Mouse (Mus musculus): Measurements from ENCODE around the gene Sctr. TPM values are rescaled to one million over a fixed set of nuclear protein-coding genes. Genes with fewer than 3 reads are reported as not detected.
"Not testable (repeated sequence)": the region's sequence is repeated elsewhere in the genome, so short reads cannot be mapped to it uniquely, and the experiment has no call there.

Sctr gene
- total RNA-seq, 2 experiments from 2014 or later = 3.2 to 3.7 TPM

DNA sequence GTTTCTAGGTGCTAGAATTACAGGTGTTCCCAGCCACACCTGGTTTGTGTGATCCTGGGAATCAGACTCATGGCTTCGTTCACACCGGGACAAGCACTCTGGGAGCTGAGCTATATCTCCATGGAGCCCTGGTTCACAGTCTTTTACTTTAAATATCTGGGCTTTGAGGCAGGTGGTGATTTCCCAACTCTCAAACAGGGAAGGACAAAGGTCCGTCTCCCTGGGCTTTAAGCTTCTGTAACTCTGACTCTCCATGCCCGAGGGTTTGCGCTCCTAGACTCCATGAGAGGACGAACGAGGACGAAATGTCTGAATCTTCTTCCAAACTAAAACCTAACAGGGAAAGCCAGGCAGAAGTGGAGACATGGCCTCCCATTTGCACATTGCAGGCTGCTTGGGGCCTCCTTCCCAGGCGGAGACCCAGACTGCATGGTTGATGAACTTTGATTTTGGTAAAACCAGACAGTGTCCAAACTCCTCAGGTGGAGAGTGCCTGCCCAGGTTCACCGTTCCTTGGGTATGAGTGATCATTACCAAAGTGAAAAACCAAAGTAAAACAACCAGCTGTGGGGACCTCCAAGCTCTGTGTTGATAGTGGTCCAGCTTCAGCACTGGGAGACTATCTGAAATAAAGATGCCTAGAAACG lies 57.5 kb downstream of the Sctr start:
- intact Hi-C loops (cut with DNase I) = no loop called here
- no peak for DNase-seq

DNA sequence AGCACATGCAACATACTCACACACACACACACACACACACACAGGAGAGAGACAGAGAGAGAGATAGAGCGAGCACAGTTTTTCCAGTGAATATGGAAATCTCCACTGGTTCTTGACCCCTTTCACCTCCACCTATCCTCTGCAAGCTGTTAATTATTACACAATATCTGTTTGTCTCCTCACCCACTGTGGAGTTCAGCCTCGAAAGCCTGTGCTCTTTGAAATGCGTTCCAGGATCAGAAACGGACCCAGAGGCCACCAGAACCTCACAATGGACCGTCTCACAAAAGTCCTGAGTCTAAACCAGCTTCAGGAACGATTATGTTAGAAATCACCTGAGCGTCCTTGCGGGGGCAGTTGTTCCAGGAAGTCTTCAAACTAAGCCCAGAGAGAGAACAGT lies 59.5 kb downstream of the Sctr start:
- no peak for DNase-seq
- intact Hi-C loops (cut with DNase I) = no loop called here

DNA sequence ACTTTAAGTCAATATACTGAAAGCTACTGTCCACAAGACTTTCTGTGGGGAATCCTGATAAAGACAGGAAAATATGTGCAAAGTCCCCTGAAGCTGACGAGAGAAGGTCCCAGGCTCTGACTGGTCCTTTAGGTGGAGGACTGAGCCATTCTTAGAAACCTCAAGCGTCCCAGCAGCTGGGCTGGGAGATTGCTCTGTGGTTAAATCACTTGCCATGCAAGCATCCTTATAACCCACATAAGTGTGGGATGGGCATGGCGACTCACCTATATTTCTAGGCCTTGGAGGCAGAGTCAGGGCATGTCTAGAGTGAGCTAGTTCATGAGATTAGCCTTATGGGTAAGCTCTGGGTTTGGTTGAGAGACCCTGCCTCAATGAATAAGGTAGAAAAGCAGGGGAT lies 59.9 kb downstream of the Sctr start:
- DNase-seq = no peak
- intact Hi-C loops (cut with DNase I) = no loop called here

DNA sequence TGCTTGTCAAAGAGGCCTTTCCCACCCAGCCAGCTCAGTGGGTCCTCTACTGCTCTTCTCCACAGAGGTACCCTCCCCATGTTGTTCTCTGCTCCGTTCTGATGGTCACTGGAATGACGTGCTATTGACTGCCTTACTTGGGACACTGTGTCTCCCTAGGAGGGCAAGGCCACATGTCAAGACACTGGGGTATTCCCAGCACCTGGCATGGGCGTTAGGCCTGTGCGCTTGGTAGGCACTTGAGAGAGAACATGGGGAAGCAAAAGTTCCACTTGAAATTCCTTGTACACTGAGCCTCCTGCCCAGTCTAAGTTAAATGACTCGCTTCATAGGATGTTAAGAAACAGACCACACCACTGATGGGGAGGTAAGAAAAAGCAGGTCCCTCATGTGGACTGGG lies 62.4 kb downstream of the Sctr start:
- intact Hi-C loops (cut with DNase I) = no loop called here
- no peak for DNase-seq

DNA sequence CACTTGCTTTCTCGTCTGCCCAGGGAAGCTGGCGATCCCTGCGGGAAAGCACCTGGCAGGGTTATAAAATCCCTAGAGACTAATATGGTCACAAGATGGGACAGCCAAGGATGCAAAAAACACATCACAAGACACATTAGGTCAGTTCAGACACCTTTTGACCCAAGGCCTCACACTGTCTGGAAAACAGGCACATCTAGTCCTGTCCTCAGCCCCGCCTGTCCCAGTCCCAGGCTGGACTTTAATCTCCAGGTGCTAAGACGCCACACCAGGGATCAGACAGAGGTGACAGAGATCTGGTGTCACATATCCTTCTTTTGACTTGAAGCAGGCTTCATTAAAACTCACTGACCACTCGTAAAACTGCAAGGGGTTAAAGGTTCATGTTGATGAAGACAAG lies 63.5 kb downstream of the Sctr start:
- intact Hi-C loops (cut with DNase I) = no loop called here
- no peak for DNase-seq

DNA sequence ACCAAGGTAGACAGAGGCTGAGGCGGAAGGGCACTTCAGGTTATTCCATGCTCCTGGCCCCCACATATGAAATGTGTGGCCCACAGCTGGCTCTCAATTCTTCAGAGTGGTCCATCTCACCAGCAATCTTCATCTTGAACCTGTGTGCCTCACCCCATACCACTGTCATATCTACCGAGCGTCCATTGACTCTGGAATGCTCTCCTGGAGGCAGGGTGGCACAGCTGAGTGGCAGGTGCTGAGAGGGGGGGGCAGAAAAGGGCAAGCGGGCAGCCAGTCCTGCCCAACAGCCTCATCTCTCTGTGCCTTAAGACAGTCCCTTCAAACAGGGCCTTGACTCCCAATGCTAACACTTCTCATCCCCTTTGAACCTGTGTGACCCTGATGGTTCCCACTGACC lies 64.4 kb downstream of the Sctr start:
- intact Hi-C loops (cut with DNase I) = no loop called here
- DNase-seq = no peak

DNA sequence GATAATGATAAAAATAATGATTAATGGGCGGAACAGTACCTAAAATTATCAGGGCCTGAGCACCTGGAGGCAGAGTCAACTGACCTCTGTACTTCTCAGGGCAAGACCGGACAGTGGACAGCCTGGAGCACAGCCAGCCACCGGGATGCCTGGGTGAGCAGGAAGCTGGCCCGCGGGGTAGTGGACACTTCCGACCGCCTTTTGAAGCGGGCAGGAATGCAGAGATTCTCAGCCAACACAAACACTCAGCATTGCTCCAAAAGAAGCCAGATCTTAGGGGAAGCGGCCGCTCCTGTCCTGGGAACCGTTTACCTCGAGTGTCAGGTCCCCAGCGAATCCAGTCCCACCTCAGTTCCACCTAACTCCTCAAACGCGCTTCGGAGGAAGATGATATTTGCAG lies 66.2 kb downstream of the Sctr start:
- intact Hi-C loops (cut with DNase I) = no loop called here
- DNase-seq = peak; percentile 13 to 28

DNA sequence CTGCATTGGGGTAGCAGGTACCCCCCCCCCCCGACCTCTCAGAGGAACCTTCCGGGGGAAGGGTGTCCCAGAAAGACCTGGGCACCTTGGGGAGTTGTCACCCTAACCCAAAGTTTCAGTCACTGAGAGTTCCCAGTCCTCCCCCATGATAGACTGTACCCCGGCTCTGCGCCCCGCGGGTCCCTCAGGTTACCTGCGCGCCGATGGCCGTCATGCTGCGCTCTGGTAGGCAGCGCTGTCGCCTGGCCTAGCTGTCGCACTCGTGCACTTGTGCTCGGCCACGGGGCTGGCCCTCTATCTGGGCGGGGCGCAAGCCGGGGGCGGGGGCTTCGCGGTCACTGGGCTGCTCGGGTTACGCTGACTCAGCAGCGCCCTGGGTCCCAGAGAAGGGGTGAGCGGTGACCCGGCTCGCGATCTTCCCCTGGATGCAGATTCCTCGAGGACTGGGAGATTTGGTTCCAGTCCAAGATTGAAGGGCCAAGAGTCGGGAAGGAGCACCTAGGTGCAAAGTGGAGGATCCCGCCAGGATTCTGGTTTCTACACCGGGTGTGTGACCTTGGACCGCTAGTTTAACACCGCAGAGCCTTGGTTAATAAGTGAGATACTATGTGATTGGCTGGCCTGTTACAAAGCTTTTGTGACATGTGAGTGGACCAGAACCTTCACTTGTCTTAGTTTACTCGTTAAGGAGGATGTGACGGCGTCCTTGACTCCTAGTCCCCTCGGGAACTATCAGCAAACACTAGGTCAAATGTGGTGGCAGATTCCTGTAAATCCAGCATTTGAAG lies 67.0 kb downstream of the Sctr start, which contains the start of gene Tmem37:
TSS of gene Tmem37 (minus strand) at position 556 of the 788 bp plus-strand sequence.
- intact Hi-C loops (cut with DNase I) = no loop called here
- DNase-seq = peak; percentile 59 to 61

DNA sequence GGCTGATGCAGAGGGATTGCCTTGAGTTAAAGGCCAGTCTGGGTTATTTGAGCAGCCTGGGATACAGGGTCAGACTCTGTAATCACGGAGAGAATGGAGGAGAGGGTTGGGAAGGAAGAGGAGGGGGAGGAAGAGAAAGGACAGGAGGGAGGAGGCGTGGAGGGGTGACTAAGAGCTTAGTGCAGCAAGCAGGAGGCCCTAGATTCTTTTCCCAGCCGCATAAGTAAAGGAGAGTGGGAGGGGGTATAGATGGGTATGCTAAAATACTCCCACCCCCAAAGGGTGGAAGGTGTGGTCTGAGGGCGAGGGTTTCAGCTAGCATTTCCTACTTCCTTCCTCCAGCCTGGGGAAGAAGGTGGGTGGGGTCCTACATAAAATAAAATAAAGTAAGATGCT lies 67.6 kb downstream of the Sctr start:
- intact Hi-C loops (cut with DNase I) = no loop called here
- DNase-seq = no peak

DNA sequence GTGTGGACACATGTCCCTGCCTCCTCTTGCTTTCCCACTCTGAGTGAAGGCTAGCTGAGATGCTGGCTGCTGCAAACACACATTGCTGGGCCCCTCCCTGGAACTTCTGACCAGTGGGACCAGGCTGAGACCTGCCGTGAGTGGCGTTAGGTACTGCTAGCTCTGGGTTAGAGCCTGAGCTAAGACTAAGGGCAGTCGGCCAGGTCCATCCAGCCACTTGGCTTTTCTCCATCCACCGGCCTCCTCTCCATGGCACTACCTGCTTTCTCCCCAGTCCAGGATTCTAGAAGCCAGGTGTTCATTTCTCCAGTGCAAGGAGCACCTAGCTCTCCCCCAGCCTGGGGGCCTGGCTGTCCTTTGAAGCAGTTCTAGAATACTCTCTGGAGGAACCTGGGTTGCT lies 68.2 kb downstream of the Sctr start:
- no peak for DNase-seq
- intact Hi-C loops (cut with DNase I) = no loop called here

DNA sequence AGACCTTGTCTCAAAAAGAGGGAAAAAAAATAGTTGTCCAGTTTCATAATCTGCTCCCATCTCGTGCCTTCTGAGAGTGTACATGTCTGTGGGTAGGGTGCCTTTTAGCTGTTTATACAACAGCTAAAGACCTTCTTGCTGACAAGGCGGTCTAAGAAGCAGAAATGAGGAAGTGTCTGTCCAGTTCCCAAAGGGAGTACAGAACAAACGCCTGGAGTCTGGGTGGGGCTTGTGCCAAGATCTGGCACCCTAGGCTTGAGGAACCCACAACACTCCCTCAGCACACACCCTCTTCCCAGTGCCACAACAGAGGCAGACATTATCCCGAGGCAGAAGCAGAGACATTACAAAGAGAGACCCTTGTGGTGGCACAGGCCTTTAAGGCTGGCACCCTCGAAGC lies 68.8 kb downstream of the Sctr start:
- intact Hi-C loops (cut with DNase I) = no loop called here

DNA sequence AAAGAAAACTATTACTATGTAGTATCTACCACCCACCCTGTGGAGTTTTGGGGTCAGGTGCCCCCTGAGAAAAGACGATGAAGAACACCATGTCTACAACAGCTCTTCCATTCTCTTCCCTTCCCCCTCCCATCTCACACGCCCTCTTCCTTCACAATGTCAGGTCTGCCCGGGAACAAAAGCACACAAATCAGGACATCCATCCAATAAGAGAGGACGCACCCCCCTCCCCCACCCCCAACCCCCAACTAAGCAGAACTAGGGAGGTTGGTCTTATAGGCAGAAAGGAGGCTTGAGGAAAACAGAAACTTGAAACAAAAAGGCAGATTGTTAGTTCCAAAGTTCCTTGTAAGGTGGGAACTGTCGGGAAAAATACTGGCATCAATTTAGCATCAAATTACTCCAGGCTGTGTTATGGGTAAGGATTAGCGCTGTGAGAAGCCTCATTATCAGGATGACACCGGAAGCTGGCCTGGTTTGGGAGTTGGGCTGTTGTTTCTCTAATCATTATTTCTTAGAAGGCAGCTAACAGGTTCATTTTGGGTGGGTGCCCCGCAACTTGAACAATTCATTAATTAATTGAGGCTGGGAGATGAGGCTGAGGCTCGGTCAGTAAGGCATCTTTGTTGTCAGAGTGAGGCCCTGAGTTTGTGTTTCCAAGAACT lies 71.2 kb downstream of the Sctr start:
- intact Hi-C loops (cut with DNase I) = no loop called here
- no peak for DNase-seq

More for the DNA sequence above, 68.8 kb downstream of the Sctr start:
- DNase-seq = no peak

DNA sequence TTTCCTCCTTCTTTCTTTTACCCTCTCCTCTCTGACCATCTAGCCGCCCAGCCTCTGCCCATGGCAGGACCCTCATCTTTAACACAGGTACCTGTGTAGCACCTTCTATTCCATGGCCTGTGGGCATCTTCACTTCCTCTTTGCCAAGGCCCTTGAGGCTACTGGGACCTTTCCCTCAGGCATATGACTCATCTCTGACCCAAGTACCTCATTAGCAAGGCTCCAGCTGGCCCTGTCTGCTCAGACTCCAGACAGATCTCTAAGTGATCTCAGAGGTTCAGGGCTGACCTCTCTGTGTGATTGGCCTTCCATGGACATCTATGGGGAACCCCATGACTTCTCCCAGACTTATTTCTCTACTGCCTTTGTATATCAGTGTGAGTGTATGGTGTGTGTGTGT lies 73.9 kb downstream of the Sctr start:
- no peak for DNase-seq
- intact Hi-C loops (cut with DNase I) = no loop called here

DNA sequence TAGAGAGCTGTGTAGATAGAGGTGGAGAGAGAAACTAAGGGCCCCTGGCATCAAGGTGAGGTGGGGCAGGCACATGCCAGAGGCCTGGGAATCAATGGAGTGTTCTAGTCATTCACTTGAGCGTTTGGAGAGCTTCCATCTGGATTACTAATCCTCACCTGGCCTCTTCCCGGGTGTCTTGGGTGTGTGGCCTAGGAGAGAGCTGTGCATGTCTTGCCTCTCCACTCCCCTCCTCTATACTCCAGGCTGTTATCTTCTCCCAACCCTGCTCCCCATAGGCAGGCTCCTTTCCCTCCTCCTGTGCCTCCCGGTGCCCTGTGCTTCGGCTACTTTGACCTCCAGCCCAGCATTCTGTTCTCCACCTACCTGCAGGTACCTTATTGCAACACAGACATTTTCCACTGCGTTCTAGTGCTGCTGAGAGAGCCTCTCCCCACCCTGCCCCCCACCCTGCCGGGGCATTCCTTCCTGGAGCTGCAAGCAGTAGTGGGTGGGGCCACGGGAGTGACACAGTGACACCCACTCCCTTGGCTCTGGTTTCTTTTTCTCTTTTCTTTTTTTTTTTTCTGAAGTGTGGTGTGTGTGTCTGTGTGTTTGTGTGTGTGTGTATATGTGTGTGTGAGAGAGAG lies 76.4 kb downstream of the Sctr start:
- intact Hi-C loops (cut with DNase I) = no loop called here
- no peak for DNase-seq

DNA sequence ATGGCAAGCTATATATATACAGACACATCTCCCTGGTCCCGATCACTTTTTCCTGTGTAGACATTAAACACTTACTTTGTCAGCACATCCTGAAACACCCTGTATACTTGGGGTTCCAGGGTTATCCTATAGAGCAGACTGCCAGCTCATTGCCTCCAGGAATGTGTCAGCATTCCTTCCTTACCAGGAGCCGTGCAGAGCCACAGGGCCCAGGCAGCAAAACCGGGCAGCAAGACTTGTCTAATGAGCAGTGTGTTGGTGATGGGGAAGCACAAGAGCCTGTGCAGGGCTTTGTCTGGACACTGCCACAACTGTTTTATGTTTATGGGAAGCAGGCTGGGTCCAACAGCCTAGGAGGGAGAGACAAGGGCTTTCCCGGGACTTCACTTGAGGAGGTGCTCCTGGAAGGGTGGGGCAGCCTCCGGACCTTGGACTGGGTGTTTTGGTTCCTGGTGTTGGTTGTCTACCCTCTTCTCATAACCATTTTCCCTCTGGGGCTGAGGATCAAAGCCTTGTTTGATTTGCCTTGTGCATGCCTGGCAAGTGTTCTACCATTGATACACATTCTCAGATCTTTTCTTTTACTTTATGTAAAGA lies 77.3 kb downstream of the Sctr start:
- DNase-seq = no peak
- intact Hi-C loops (cut with DNase I) = no loop called here

DNA sequence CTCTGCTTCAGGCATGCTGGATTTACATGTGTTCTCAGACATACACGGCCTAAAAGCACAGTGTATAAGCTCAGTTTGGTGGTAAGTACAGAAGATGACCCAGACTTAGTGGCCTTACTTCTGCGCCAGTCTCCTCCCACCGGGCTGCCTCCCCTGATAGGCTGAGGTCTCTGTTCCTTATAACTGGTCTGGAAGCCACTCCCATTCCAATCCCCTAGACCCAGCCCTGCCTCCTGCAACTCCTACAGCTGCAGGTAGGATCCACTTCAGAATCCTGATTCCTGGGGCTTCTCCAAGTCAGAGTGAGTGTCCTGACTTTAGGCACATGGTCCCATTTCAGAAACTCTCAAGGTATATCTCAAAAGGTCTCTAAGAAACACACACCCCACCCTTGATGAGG lies 79.0 kb downstream of the Sctr start:
- intact Hi-C loops (cut with DNase I) = no loop called here
- DNase-seq = no peak

DNA sequence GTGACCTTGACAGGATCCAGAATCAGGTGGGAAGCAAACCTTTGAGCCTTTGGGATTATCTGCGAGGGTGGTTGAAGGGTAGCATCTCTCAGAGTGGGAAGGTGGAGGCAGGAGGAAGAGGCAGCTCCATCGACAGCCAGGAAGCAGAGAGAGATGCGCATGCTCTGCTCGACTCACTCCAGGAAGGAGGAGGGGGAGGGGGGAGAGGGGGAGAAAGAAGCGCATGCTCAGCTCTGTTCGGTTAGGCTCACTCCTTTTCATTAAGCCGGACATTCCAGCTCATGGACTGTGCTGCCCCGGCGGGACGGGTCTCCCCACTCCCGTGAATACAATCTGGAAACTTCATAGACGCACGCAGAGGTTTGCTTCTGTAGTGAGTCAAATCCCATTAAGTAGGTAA lies 80.0 kb downstream of the Sctr start:
- intact Hi-C loops (cut with DNase I) = no loop called here
- no peak for DNase-seq

DNA sequence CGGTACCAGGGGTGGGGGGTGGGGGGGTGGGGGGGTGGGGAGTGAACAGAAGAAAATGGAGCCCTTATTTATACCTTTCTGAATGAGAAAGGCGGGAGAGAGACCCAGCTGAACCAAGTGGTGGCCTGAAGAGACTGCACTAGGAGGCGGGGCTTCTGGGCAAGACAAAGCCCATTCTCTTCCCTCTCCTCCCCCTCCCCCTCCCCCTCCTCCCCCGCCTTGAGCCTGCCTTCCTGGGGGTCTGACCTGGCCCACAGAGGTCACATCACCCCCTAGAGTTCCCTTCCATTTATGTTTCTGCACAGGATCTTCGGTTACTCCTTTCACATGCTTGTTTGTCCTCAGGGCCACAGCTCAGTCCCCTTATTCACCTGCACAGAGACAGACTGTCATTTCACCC lies 82.5 kb downstream of the Sctr start:
- intact Hi-C loops (cut with DNase I) = no loop called here
- DNase-seq = no peak

DNA sequence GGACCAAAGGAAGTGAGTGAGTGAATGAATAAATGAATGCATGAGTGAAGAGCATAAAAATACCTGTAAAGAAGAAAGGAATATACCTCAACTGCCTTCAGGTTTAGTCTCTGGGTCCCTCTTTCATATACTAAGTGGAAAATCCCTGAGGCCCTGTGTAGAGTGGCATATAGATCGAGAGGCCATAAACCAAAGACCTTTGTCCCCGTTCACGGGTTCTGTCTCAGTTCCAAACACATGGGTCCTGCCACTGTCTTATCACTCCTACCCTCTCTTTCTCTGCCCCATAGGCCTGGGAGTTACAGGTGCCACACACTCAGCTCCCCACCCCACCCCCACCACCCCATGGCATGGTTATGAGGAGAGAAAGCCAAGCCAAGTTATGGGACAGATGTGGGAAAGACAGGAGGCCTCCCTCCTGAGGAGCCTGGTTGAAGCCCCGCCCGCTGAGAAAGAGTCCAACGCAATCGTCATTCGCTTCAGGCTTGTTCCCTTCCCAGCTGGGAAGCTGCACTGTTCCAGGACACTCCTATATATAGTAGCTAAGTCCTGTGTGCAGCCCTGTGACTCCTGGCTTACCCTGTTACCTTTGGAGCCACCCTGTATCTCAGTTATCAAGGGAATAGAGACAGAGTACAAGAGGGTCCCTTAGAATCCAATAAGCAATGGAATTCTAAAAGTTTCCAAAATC lies 84.3 kb downstream of the Sctr start:
- intact Hi-C loops (cut with DNase I) = loop anchor here (1.0 kb wide), 1 partner anchor 58 kb away; no protein-coding TSS in a partner anchor
- no peak for DNase-seq

DNA sequence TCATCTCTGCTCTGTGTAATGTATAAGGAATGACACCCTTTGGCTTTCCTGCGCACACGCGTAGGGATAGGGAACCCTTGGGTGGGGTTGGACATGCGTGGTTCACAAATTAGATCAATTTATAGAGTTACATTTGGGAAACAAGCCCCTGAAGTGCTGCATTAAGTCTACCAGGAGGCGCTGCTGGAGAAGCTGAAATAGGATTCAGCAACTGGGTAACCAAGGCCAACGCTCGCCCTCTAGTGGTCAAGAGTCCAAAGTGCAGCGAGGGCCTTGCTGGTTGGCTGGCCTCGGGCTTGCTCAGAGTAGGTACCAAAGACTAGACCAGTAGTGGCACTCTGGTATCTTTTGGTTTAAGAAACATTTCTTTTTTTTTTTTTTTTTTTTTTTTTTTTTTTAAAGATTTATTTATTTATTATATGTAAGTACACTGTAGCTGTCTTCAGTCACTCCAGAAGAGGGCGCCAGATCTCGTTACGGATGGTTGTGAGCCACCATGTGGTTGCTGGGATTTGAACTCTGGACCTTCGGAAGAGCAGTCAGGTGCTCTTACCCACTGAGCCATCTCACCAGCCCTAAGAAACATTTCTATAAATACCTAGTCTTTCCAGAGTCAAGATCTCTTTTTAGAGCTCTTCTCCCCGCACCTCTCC lies 86.9 kb downstream of the Sctr start:
- intact Hi-C loops (cut with DNase I) = not testable (repeated sequence)
- peak; percentile 75 to 82 for DNase-seq

Measured in gastrocnemius, postnatal 36 days (tissue).